Mouse (Mus musculus) cerebellum, adult 2 months (tissue): ENCODE measurements around the gene Dcun1d4.

Source experiments
- CTCF ChIP-seq: fragments of 200-500 bp; IDR thresholded peaks from 2 replicates; pipeline ENCODE4 v1.5.1; 2011; ENCODE audit warnings: low read depth, mild to moderate bottlenecking, control low read depth, low read length, moderate library complexity, borderline replicate concordance; ENCODE audit not compliant: insufficient read depth
- POLR2A ChIP-seq: fragments of 200-500 bp; IDR thresholded peaks from 2 replicates; pipeline ENCODE4 v1.6.1; 2011; ENCODE audit warnings: low read length, control low read depth, borderline replicate concordance; ENCODE audit not compliant: insufficient read depth

- TF ChIP-seq CTCF (no peak), POLR2A (no peak)
Observed at GRCm38 (mm10) chr5:73511074-73511473, 30.3 kb downstream of the Dcun1d4 start.
